Mouse (Mus musculus) cerebellum, postnatal 10 days (tissue): ENCODE measurements around the gene Fign.

Experiments used
- DNase-seq, 2 experiments: peaks; one replicate each; pipeline ENCODE4 v3.0.0; 2021; ENCODE audit warnings: mixed read lengths in 2 of 2

Gene Fign

GRCm38 (mm10) chr2:64048142-64048541 lies 49.7 kb downstream of the Fign start:
- DNase-seq = no peak

DNA sequence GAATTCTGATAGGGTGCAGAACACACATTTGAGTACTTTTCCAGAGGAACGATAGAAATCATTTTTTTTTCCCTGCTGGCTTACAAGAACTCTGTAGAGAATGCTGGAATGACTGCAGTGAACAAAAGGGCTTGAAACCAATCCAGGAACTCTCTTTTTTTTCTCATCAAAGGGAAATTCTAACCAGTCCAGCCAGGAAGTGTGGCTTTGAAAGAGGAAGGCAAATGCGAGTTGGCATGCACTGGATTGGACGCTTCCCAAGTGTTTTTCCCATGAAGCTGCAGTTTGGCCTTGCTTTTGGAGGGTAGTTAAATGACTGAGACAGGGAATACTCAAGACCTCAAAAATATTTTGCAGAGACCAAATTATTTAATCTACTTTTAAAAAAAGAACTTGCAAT lies 54.7 kb downstream of the Fign start:
- DNase-seq = peak; percentile 73 to 79

GRCm38 (mm10) chr2:64035393-64035792 lies 62.4 kb downstream of the Fign start:
- no peak for DNase-seq

GRCm38 (mm10) chr2:64033871-64034270 lies 64.0 kb downstream of the Fign start:
- DNase-seq = peak; percentile 47 to 63

DNA sequence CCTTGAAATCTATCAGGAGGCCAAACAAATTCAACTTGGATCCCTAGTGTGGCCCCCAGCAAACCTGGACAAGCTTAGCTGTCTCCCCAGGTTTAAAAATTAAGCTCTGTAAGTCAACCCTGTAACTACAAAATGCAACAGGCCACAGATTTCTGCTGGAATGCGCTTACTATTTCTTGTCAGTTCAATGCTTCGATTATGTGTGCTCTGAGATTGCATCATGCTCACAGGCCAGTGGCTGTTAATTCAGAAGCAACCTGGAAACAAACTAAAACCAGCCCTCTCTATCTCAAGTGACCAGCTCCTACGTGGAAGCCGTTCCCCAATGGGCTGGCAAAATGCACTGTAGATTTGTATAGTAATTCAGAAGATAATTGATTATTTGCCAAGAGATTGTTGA lies 71.9 kb downstream of the Fign start:
- no peak for DNase-seq

DNA sequence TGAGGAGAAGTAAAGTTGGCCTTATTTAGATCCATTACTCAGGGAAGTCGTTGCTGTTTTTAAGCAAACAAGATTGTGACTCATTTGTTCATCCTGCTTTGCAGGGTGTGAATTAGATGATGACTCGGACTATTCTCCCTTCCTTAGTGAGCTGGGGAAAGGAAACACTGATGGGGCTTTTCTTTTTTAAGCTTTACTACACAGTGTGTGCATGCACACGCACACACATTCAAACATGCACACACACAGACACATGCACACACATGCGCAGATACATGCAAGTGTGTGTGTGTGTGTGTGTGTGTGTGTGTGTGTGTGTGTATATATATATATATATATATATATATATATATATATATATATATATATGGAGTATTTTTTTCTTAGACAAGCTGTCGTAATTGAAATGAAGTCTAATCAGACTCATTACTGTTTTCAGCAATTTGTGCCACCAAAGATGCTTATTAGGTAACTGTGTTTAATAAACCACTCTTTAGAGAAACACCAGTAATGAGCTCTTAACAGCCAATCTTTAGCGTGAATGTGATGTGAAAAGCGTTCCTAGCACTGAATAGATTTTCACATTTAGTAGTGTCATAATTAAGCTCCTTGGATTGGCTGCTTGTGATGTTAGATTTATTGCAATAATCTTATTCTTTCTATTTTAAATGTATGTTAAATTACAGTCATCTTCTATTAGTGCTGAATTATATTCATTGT lies 103.4 kb downstream of the Fign start:
- no peak for DNase-seq

DNA sequence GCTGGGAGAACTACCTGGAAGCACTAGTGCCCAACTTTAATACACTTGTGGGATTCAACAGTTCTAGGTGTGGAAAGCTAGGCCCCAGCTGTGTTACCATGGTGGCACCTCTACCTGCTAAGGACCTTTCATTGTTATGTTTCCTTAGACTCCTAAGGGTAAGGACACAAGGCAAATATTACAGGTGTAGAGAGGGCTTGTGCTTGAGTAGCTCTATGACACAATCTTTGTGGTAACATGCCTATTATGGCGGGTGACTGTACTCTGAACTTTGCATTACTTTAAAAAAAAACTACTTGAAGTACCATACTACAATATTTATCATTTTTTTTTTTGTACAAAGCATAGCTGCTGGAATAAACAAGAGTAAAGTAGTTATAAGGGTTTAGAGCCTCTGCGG lies 112.4 kb downstream of the Fign start:
- DNase-seq = no peak

- DNase-seq = peak in 1 of 2 experiments; percentile 12
Observed at GRCm38 (mm10) chr2:63982351-63982751, 115.5 kb downstream of the Fign start.

- no peak for DNase-seq
Observed at GRCm38 (mm10) chr2:63981449-63981848, 116.4 kb downstream of the Fign start.

DNA sequence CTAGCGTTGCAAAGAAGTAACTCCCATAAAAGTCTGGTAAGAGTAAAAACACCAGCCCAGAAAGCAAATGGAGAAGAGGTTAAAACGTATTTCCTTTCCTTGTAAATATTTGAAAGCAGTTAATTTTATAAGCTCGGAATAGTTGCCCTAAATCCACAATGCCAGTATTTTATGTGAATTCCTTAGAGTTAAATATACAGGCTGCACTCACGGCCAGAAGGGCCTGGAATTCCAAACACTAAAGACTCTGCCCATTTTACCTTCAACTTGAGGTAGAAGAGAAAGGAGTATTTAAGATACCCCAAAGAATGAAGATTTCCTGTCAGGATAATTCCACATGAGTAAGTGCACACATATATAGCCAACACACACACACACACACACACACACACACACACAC lies 128.2 kb downstream of the Fign start:
- no peak for DNase-seq

- DNase-seq = no peak
Observed at GRCm38 (mm10) chr2:63931041-63931440, 166.8 kb downstream of the Fign start.

DNA sequence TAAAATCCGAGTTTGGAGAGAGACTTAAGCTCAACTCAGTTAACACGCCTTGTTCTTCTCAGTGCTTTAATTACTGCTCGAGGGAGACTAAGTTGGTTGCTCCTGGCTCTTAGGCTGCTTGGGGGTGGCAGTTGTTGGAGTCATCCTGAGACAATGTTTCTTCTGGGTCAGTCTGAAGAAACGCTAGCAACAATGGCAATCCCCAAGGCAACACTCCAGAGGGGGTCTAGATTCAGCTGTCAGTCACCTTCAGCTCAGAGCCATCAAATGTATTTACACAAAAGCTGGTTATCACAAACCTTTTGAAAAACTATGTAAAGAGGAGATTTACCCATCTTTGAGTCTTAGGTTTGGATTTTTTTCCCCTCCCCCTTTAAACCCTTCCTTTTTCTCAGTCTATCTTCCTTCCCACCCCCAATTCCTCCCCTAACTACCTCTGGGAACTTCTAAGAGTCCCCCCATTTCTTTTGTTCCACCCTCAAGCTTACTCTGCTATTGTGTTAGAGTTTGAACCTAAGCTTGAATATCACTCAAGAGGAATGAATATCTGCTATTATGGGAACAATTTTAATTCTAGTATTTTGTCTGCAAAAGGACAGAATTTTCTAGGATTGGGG lies 171.2 kb downstream of the Fign start:
- DNase-seq = no peak

DNA sequence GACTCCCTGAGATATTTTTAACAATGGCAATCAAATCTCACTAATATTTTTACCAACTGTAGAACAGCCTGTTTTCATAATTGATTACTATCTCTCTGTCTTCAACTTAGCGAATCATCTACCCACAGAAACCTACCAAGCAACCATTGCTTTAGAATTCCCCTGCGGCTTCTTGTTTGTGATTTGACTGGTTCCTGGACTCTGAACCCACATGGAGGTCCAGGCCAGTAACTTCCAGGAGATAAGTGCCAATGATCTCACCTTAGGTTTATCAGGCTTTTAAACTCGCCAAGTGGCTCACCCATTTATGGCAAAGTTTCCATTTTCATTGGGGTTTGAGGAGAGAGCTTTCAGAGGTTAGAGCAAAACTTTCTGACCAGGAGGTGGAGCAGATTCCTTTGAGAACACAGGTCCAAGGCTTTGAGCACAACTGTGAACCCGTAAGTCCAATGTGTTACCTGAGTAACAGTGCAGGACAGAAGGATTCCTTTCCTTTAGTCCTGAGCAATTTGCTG lies 172.1 kb downstream of the Fign start:
- DNase-seq = no peak
